Mouse (Mus musculus) kidney, embryonic 16.5 days (tissue): ENCODE data around the gene Oaf. TPM values are rescaled to one million over a fixed set of nuclear protein-coding genes. Genes with fewer than 3 reads are reported as not detected.

Experiments used
- ATAC-seq: fragments of 200-750 bp; cut with Nextera tagmentation; 2 replicates; pipeline ENCODE4 v1.8.0; 2017; ENCODE audit warnings: moderate TSS enrichment; ENCODE audit not compliant: low FRiP score, low TSS enrichment
- H3K27ac ChIP-seq: fragments of 300-500 bp; sonication (generic); 2 replicates; pipeline ENCODE4 v1.5.1; 2014; ENCODE audit warnings: low read length
- H3K27me3 ChIP-seq: fragments of 300-500 bp; sonication (generic); 2 replicates; pipeline ENCODE4 v1.6.1; 2014; ENCODE audit warnings: low read length, control low read depth, mixed read lengths; ENCODE audit not compliant: insufficient read depth
- H3K36me3 ChIP-seq: fragments of 300-500 bp; sonication (generic); 2 replicates; pipeline ENCODE4 v1.6.1; 2014; ENCODE audit warnings: low read length, control low read depth, mixed read lengths; ENCODE audit not compliant: insufficient read depth
- H3K4me1 ChIP-seq: fragments of 300-500 bp; sonication (generic); 2 replicates; pipeline ENCODE4 v1.6.1; 2014; ENCODE audit warnings: low read length, control low read depth, mixed read lengths; ENCODE audit not compliant: insufficient read depth
- H3K4me2 ChIP-seq: fragments of 300-500 bp; sonication (generic); replicated peaks from 2 replicates; pipeline ENCODE4 v1.6.1; 2014; ENCODE audit warnings: low read depth, low read length
- H3K4me3 ChIP-seq: fragments of 300-500 bp; sonication (generic); 2 replicates; pipeline ENCODE4 v1.5.1; 2014; ENCODE audit warnings: mild to moderate bottlenecking, low read length
- H3K9ac ChIP-seq: fragments of 300-500 bp; sonication (generic); replicated peaks from 2 replicates; pipeline ENCODE4 v1.6.1; 2014; ENCODE audit warnings: low read length
- H3K9me3 ChIP-seq: fragments of 300-500 bp; sonication (generic); 2 replicates; pipeline ENCODE4 v1.6.1; 2016; ENCODE audit warnings: low read length, control low read depth
- WGBS: fragments of 180-500 bp; shearing (Covaris S2); extraction: QIAGEN DNeasy Blood & Tissue Kit; methylation state at CpG from one replicate; pipeline ENCODE4 v1.1.7; 2014; 5-methylcytosine and 5-hydroxymethylcytosine counted together
- polyA plus RNA-seq: library from polyadenylated mRNA; unstranded; fragments of >200 nt; fragmentation: Nextera tagmentation; extraction: Ambion mirVana; gene quantifications from 2 replicates; pipeline ENCODE4 v1.2.1, GENCODE M21; 2015

The Oaf gene
- polyA plus RNA-seq, 1 experiment from 2014 or later, result 63.8 TPM

DNA sequence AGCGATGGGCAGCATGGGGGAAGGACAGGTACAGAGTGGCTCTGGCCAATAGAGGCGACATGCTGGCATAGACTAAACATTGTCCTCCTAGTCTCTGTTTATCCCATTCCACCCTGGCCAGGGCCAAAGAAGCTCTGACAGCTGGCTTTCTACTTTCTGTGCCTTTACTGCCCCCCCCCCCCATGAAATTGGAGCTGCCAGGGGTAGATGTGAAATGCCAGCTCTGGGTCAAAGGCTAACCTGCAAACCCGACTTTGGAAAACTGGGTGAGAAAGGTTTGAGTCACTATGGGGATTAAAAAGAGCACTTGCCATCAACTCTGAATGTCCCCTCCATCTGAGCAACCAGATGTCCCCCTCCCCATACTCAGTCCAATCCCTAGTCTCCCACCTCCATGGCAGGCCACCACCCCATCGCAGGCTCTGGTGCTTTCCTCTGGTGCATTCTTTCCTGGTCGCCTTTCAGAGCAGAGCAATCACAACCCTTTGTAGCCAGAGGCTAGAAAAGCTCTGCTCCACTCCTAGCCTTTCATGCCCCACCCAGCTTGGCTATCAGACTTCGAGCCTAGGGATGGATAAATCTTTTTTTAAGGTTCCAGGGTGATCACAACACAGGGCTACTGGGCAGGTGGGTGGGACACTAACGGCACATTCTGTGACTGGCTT is 2.5 kb downstream of the Oaf start:
- Histone ChIP-seq H3K4me2 (peak overlapping the region; percentile 75), H3K27ac (no peak overlapping the region), H3K36me3 (peaks cover 4% of the 10 kb centered on the region; the same call in 1 of the 2 replicates), H3K4me1 (peaks cover 69% of the 10 kb centered on the region), H3K9ac (no peak overlapping the region), H3K27me3 (no peaks in the 10 kb centered on the region), H3K9me3 (no peaks in the 10 kb centered on the region), H3K4me3 (peak overlapping the region; percentile 87)
- WGBS, result 35% methylated on average over 7 of the region's 7 CpGs
- ATAC-seq, result no peak

DNA sequence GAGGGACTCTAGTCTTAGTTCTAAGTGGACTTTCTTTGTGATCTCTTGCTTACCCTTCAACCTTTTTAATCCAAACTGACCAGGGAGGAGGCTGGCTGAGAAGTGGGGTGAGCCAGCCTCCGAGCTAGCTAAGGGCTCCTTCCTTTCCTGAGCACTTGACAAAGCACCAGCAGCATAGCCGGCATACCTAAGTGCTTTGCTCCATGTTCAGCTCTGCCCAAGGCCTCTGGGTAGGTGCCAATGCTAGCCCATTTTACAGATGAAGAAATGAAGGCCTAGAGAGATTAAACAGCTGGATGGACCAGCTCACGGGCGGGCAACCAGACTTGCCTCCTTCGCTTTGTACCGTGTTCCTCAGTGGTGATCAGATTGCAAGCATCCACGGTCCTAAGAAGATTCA is 3.1 kb downstream of the Oaf start:
- peaks cover 4% of the 10 kb centered on the region; the same call in 1 of the 2 replicates for H3K36me3 ChIP-seq
- no peak for ATAC-seq
- H3K4me3 ChIP-seq, result no peak overlapping the region
- H3K4me1 ChIP-seq, result peaks cover 75% of the 10 kb centered on the region
- no peaks in the 10 kb centered on the region for H3K9me3 ChIP-seq
- no peaks in the 10 kb centered on the region for H3K27me3 ChIP-seq
- no peak overlapping the region for H3K9ac ChIP-seq
- H3K4me2 ChIP-seq, result no peak overlapping the region
- 79% methylated on average over 7 of the region's 7 CpGs for WGBS
- H3K27ac ChIP-seq, result no peak overlapping the region

DNA sequence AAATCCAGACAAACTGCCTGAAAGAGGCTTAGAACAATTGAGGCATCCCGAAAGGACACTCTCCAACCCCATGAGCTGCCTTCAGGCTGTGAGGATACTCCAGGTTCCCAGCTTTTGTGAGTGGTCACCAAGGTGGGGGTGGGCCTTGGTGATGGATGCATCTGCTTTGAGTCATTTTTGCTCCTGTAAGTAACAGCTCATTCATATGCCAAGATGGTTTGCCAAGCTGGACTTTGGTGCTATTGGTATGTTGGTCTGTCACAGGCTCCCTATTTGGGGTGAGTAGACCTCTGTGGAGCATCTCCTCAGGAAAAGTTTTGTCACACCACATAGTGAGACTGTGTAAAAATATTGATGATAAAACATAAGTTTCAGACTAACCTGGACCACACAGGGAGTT is 3.6 kb downstream of the Oaf start:
- Histone ChIP-seq H3K9me3 (no peaks in the 10 kb centered on the region), H3K36me3 (peaks cover 4% of the 10 kb centered on the region; the same call in 1 of the 2 replicates), H3K4me3 (no peak overlapping the region), H3K27ac (peak overlapping the region; percentile 17; the same call in 1 of the 2 replicates), H3K9ac (no peak overlapping the region), H3K27me3 (no peaks in the 10 kb centered on the region), H3K4me1 (peaks cover 80% of the 10 kb centered on the region), H3K4me2 (no peak overlapping the region)
- ATAC-seq, result no peak
- 81% methylated on average over 1 of the region's 1 CpGs for WGBS

DNA sequence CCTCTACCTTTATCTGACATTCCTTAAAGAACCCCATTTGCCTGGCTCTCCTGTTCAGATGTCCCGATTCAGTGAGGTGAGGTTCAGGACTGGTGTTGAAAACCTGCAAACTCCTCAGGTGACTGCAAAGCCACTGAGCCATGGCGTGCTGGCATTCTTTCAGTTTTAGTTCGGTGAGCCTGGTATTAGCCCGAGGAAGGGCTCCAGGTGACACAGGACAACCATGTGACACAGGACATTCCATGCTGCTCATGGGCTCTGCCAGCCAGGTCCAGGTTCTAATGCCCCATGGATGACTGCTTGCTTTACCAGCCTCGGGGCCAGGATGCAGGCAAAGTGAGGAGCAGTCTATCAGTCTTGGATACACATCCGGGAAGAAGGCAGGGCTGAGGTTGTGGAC is 4.4 kb downstream of the Oaf start:
- no peak for ATAC-seq

DNA sequence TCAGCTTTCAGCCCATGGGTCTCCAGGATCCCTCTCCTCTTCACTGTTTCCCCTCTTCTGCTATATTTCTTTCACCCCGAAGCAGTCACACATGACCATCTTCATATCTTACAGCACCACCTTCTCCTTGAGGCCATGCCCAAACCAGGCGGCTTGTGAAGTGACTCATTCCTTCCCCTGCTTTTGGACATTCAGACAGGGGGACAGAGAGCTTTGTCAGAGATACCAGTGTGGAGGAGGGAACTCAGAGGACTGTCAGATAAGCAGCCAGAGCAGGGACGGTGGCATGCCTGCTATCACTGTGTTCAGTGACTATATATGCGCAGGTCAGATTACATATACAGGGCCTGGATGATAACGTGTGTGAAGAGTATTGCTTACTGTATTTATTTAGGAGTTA is 5.2 kb downstream of the Oaf start:
- no peak for ATAC-seq
- H3K27ac ChIP-seq, result no peak overlapping the region

More for the DNA sequence above, 4.4 kb downstream of the Oaf start:
- peak overlapping the region; percentile 17; the same call in 1 of the 2 replicates for H3K27ac ChIP-seq
- H3K9ac ChIP-seq, result no peak overlapping the region
- no peaks in the 10 kb centered on the region for H3K27me3 ChIP-seq
- H3K4me3 ChIP-seq, result no peak overlapping the region
- no peaks in the 10 kb centered on the region for H3K9me3 ChIP-seq
- H3K4me2 ChIP-seq, result no peak overlapping the region
- peaks cover 4% of the 10 kb centered on the region; the same call in 1 of the 2 replicates for H3K36me3 ChIP-seq
- peaks cover 84% of the 10 kb centered on the region for H3K4me1 ChIP-seq
- 61% methylated on average over 6 of the region's 6 CpGs for WGBS

DNA sequence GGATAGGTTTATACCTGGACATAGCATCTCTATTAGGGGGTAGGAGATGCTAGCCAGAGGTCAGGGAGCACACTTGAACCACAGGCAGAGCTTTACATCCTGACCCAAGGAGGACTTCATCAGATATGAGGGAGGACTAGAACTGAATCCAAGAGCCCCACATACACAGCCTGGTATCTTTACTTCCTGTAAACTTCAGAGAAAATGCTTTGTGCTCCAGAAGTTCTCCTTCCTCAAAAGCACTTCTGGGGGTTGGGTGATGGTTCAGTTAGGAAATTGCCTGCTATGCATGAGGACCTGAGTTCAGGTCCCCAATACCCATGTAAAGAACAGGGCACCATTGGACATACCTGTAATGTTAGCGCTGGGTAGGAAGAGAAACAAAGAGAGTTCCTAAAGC is 6.2 kb downstream of the Oaf start:
- Histone ChIP-seq H3K36me3 (peaks cover 4% of the 10 kb centered on the region; the same call in 1 of the 2 replicates), H3K4me2 (no peak overlapping the region), H3K4me3 (no peak overlapping the region), H3K9ac (no peak overlapping the region), H3K4me1 (peaks cover 83% of the 10 kb centered on the region), H3K27ac (no peak overlapping the region), H3K27me3 (no peaks in the 10 kb centered on the region), H3K9me3 (no peaks in the 10 kb centered on the region)
- no peak for ATAC-seq
- 97% methylated on average over 1 of the region's 1 CpGs for WGBS

More for the DNA sequence above, 5.2 kb downstream of the Oaf start:
- H3K36me3 ChIP-seq, result peaks cover 4% of the 10 kb centered on the region; the same call in 1 of the 2 replicates
- no peaks in the 10 kb centered on the region for H3K27me3 ChIP-seq
- no peaks in the 10 kb centered on the region for H3K9me3 ChIP-seq
- 65% methylated on average over 5 of the region's 5 CpGs for WGBS
- H3K4me1 ChIP-seq, result peaks cover 88% of the 10 kb centered on the region
- 0 out of 2 replicates have a peak overlapping the region, but pooled peaks have one; percentile 31 for H3K9ac ChIP-seq
- H3K4me2 ChIP-seq, result no peak overlapping the region
- no peak overlapping the region for H3K4me3 ChIP-seq

DNA sequence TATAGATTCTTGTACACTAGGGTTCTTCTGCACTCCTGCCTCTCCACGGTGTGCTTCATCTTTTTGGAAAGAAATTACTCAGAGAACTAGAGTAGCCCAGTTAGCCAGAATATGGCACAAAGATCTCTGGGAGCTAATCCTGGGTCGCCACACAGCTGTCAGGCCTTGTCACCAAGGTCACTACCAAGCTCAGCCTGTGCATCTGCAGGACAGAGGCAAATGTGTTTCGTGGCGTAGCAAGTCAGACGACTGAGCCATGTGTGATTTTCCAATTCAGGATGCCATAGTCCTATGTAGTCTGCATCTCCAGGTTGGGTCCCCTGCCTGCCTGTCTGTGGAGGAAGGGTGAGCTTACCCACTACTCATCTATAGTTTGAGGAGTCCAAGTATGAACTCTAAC is 6.7 kb downstream of the Oaf start:
- Histone ChIP-seq H3K9ac (no peak overlapping the region), H3K36me3 (peaks cover 4% of the 10 kb centered on the region; the same call in 1 of the 2 replicates), H3K27me3 (no peaks in the 10 kb centered on the region), H3K4me3 (no peak overlapping the region), H3K9me3 (no peaks in the 10 kb centered on the region), H3K4me2 (no peak overlapping the region), H3K4me1 (peaks cover 79% of the 10 kb centered on the region), H3K27ac (peak overlapping the region; percentile 1; the same call in 1 of the 2 replicates)
- ATAC-seq, result no peak
- whole genome bisulfite sequencing, result 68% methylated on average over 5 of the region's 5 CpGs

DNA sequence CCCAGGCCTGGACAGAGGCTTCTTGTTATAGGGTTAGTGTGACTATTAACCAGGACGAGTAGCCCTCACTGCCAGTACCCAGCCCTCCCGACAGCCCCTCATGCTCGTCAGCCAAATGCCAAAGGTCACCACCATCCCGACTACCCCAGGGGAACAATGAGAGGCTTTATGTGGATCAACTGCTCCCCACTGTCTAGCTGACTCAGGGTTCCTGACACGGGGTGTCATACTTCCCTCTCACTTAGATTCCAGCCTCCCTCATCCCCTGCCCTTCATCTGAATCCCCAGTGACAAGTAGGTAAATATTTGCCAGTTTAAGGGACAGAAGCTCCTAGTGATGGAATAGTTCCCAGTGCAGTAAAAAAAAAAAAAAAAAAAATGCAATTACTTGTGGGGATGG is 7.4 kb downstream of the Oaf start:
- peaks cover 77% of the 10 kb centered on the region for H3K4me1 ChIP-seq
- H3K9ac ChIP-seq, result no peak overlapping the region; the same call in 1 of the 2 replicates
- H3K9me3 ChIP-seq, result no peaks in the 10 kb centered on the region
- ATAC-seq, result no peak
- no peak overlapping the region for H3K4me2 ChIP-seq
- WGBS, result 22% methylated on average over 5 of the region's 5 CpGs
- H3K27me3 ChIP-seq, result no peaks in the 10 kb centered on the region
- H3K4me3 ChIP-seq, result no peak overlapping the region
- H3K36me3 ChIP-seq, result peaks cover 4% of the 10 kb centered on the region; the same call in 1 of the 2 replicates
- H3K27ac ChIP-seq, result peak overlapping the region; percentile 70

DNA sequence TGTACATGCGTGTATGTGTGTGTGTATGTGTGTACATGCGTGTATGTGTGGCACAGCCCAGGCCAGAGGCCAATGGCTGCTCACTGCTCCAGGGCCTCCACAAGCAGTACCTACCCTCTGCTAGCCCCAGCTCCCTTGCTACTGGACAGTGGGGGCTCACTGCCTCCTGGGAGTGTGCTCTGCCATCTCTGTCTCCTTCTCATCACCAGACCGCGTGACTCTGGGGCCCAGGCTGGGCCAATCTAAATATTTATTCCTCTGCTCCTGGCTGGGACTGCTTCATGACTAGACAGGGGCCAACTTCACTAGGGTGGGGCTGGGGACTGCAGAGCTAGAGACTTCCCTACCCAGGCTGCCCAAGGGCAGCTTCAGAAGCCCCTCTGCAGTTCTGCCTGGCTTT is 7.9 kb downstream of the Oaf start:
- Histone ChIP-seq H3K36me3 (peaks cover 4% of the 10 kb centered on the region; the same call in 1 of the 2 replicates), H3K27me3 (no peaks in the 10 kb centered on the region), H3K4me3 (no peak overlapping the region), H3K9me3 (no peaks in the 10 kb centered on the region), H3K4me2 (no peak overlapping the region), H3K4me1 (peaks cover 76% of the 10 kb centered on the region), H3K9ac (no peak overlapping the region; the same call in 1 of the 2 replicates), H3K27ac (peak overlapping the region; percentile 70)
- WGBS, result 41% methylated on average over 4 of the region's 4 CpGs
- ATAC-seq, result peak; percentile 57

DNA sequence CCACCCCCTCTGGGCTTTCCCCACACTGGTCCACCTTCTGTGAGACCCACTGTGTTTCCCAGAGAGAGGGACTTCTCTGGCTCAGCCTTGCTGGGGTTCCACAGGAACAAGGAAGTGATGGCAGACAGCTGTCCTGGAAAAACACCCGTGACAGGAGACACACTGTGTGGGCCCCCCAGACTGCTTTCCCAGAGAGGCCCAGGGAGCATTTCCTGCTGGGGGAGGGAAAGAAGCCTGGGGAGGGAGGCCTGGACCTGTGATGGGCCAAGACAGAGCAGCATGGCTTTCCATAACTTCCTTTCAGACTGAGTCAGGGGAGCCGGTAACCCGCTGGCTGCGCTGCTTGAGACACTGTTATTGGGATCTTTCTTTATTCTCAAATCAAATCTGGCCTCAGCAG is 8.8 kb downstream of the Oaf start:
- Histone ChIP-seq H3K9ac (peak overlapping the region; percentile 56; the same call in 1 of the 2 replicates), H3K36me3 (peaks cover 4% of the 10 kb centered on the region; the same call in 1 of the 2 replicates), H3K4me1 (peaks cover 78% of the 10 kb centered on the region), H3K27me3 (no peaks in the 10 kb centered on the region), H3K9me3 (no peaks in the 10 kb centered on the region), H3K27ac (peak overlapping the region; percentile 70), H3K4me2 (no peak overlapping the region), H3K4me3 (no peak overlapping the region)
- peak; percentile 60 for ATAC-seq
- 30% methylated on average over 4 of the region's 4 CpGs for WGBS
